Mouse (Mus musculus) heart, embryonic 12.5 days (tissue): ENCODE measurements around the gene Tent5c. TPM values are rescaled to one million over a fixed set of nuclear protein-coding genes. Genes with fewer than 3 reads are reported as not detected.
A peak's percentile ranks its signal among the peaks of the same experiment; 100 is the strongest.
"Not testable (repeated sequence)": the region's sequence is repeated elsewhere in the genome, so short reads cannot be mapped to it uniquely, and the experiment has no call there.

Experiments used
- ATAC-seq: fragments of 200-750 bp; cut with Nextera tagmentation; 2 replicates; pipeline ENCODE4 v1.8.0; 2017; ENCODE audit warnings: moderate TSS enrichment, moderate library complexity; ENCODE audit not compliant: insufficient number of reproducible peaks, low FRiP score
- H3K27ac ChIP-seq: fragments of 300-500 bp; sonication (generic); 2 replicates; pipeline ENCODE4 v1.5.1; 2016; ENCODE audit warnings: mild to moderate bottlenecking, moderate library complexity; ENCODE audit not compliant: poor library complexity, severe bottlenecking
- H3K27me3 ChIP-seq: fragments of 300-500 bp; sonication (generic); replicated peaks from 2 replicates; pipeline ENCODE4 v1.6.1; 2016; ENCODE audit warnings: mild to moderate bottlenecking, moderate library complexity
- H3K36me3 ChIP-seq: fragments of 300-500 bp; sonication (generic); 2 replicates; pipeline ENCODE4 v1.6.1; 2016; ENCODE audit warnings: mild to moderate bottlenecking, moderate library complexity
- H3K4me1 ChIP-seq: fragments of 300-500 bp; sonication (generic); replicated peaks from 2 replicates; pipeline ENCODE4 v1.6.1; 2016; ENCODE audit warnings: mild to moderate bottlenecking
- H3K4me2 ChIP-seq: fragments of 300-500 bp; sonication (generic); 2 replicates; pipeline ENCODE4 v1.6.1; 2016; ENCODE audit warnings: mild to moderate bottlenecking, moderate library complexity
- H3K4me3 ChIP-seq: fragments of 300-500 bp; sonication (generic); 2 replicates; pipeline ENCODE4 v1.5.1; 2016; ENCODE audit warnings: mild to moderate bottlenecking
- H3K9ac ChIP-seq: fragments of 300-500 bp; sonication (generic); 2 replicates; pipeline ENCODE4 v1.6.1; 2016; ENCODE audit warnings: mild to moderate bottlenecking, moderate library complexity
- H3K9me3 ChIP-seq: fragments of 300-500 bp; sonication (generic); replicated peaks from 2 replicates; pipeline ENCODE4 v1.6.1; 2016; ENCODE audit warnings: mild to moderate bottlenecking, moderate library complexity
- WGBS: fragments of 180-500 bp; shearing (Covaris S2); methylation state at CpG from one replicate; pipeline ENCODE4 v1.1.7; 2016; 5-methylcytosine and 5-hydroxymethylcytosine counted together
- polyA plus RNA-seq: library from polyadenylated mRNA; unstranded; fragments of >200 nt; fragmentation: Nextera tagmentation; extraction: Ambion mirVana; gene quantifications from 2 replicates; pipeline ENCODE4 v1.2.1, GENCODE M21; 2016

Gene Tent5c
- polyA plus RNA-seq, 1 experiment from 2014 or later: 24.8 TPM

GRCm38 (mm10) chr3:100418387-100418786 is 70.7 kb downstream of the Tent5c start:
- Histone ChIP-seq H3K36me3 (no peaks in the 10 kb centered on the region), H3K4me2 (no peak overlapping the region), H3K27me3 (no peaks in the 10 kb centered on the region), H3K9ac (no peak overlapping the region), H3K9me3 (no peaks in the 10 kb centered on the region), H3K4me1 (peaks cover 43% of the 10 kb centered on the region), H3K4me3 (no peak overlapping the region), H3K27ac (peak overlapping the region; percentile 30; the same call in 1 of the 2 replicates)
- WGBS: 31% methylated on average over 1 of the region's 1 CpGs
- ATAC-seq: no peak

GRCm38 (mm10) chr3:100417772-100418311 is 71.3 kb downstream of the Tent5c start:
- H3K4me1 ChIP-seq: peaks cover 43% of the 10 kb centered on the region
- no peaks in the 10 kb centered on the region for H3K27me3 ChIP-seq
- no peak overlapping the region for H3K9ac ChIP-seq
- WGBS: 30% methylated on average over 10 of the region's 10 CpGs
- peak overlapping the region; percentile 17; the same call in 1 of the 2 replicates for H3K4me2 ChIP-seq
- no peaks in the 10 kb centered on the region for H3K9me3 ChIP-seq
- no peaks in the 10 kb centered on the region for H3K36me3 ChIP-seq
- no peak overlapping the region for H3K4me3 ChIP-seq
- no peak for ATAC-seq
- peak overlapping the region; percentile 30 for H3K27ac ChIP-seq

- 46% methylated on average over 5 of the region's 5 CpGs for WGBS
- no peaks in the 10 kb centered on the region for H3K36me3 ChIP-seq
- no peak overlapping the region for H3K27ac ChIP-seq
- ATAC-seq: no peak
- H3K4me2 ChIP-seq: no peak overlapping the region
- peaks cover 41% of the 10 kb centered on the region for H3K4me1 ChIP-seq
- no peaks in the 10 kb centered on the region for H3K9me3 ChIP-seq
- H3K9ac ChIP-seq: no peak overlapping the region
- no peak overlapping the region for H3K4me3 ChIP-seq
- H3K27me3 ChIP-seq: no peaks in the 10 kb centered on the region
These were observed 73.5 kb downstream of the Tent5c start for GRCm38 (mm10) chr3:100415671-100416070.

GRCm38 (mm10) chr3:100413586-100413985 is 75.5 kb downstream of the Tent5c start:
- not testable (repeated sequence) for H3K36me3 ChIP-seq, H3K9ac ChIP-seq, ATAC-seq, H3K4me2 ChIP-seq, H3K27me3 ChIP-seq, H3K9me3 ChIP-seq, H3K4me3 ChIP-seq, H3K27ac ChIP-seq
- H3K4me1 ChIP-seq: peaks cover 28% of the 10 kb centered on the region
- 96% methylated on average over 3 of the region's 3 CpGs for WGBS

- no peaks in the 10 kb centered on the region for H3K9me3 ChIP-seq
- peaks cover 14% of the 10 kb centered on the region for H3K4me1 ChIP-seq
- 85% methylated on average over 7 of the region's 7 CpGs for WGBS
These were observed 77.2 kb downstream of the Tent5c start for GRCm38 (mm10) chr3:100411945-100412344.

GRCm38 (mm10) chr3:100409280-100409679 is 79.8 kb downstream of the Tent5c start:
- Histone ChIP-seq H3K4me2 (no peak overlapping the region), H3K36me3 (no peaks in the 10 kb centered on the region), H3K27ac (no peak overlapping the region), H3K4me1 (no peaks in the 10 kb centered on the region), H3K9ac (no peak overlapping the region), H3K4me3 (no peak overlapping the region), H3K27me3 (no peaks in the 10 kb centered on the region), H3K9me3 (no peaks in the 10 kb centered on the region)
- 82% methylated on average over 2 of the region's 2 CpGs for WGBS
- no peak for ATAC-seq

More at GRCm38 (mm10) chr3:100411945-100412344, 77.2 kb downstream of the Tent5c start:
- Histone ChIP-seq H3K9ac (no peak overlapping the region), H3K27ac (no peak overlapping the region), H3K4me3 (no peak overlapping the region), H3K27me3 (no peaks in the 10 kb centered on the region), H3K36me3 (no peaks in the 10 kb centered on the region), H3K4me2 (no peak overlapping the region)
- ATAC-seq: no peak

- Histone ChIP-seq H3K9ac (no peak overlapping the region), H3K9me3 (no peaks in the 10 kb centered on the region), H3K36me3 (no peaks in the 10 kb centered on the region), H3K27ac (no peak overlapping the region), H3K4me2 (no peak overlapping the region), H3K27me3 (no peaks in the 10 kb centered on the region), H3K4me1 (no peaks in the 10 kb centered on the region), H3K4me3 (no peak overlapping the region)
- 66% methylated on average over 2 of the region's 2 CpGs for WGBS
- peak; percentile 29; the same call in 1 of the 2 replicates for ATAC-seq
These were observed 80.6 kb downstream of the Tent5c start for GRCm38 (mm10) chr3:100408351-100409043.

GRCm38 (mm10) chr3:100402656-100403055 is 86.5 kb downstream of the Tent5c start:
- Histone ChIP-seq H3K4me2 (no peak overlapping the region), H3K9me3 (no peaks in the 10 kb centered on the region), H3K4me3 (no peak overlapping the region), H3K27ac (no peak overlapping the region), H3K27me3 (no peaks in the 10 kb centered on the region), H3K9ac (no peak overlapping the region), H3K4me1 (no peaks in the 10 kb centered on the region), H3K36me3 (no peaks in the 10 kb centered on the region)
- 71% methylated on average over 4 of the region's 4 CpGs for WGBS
- no peak for ATAC-seq

Other genes with a start within 250 kb of the Tent5c start
- gene Man1a2, start 196.2 kb upstream of the Tent5c start, polyA plus RNA-seq: 83.5 and 91.1 TPM in 2 replicates